Mouse (Mus musculus): ENCODE measurements around the gene BC003965. TPM values are rescaled to one million over a fixed set of nuclear protein-coding genes. Genes with fewer than 3 reads are reported as not detected.

The BC003965 gene
- 33.8 and 34.1 TPM in 2 replicates for polyA plus RNA-seq (2015; fragmentation: Nextera tagmentation; extraction: Ambion mirVana)

DNA sequence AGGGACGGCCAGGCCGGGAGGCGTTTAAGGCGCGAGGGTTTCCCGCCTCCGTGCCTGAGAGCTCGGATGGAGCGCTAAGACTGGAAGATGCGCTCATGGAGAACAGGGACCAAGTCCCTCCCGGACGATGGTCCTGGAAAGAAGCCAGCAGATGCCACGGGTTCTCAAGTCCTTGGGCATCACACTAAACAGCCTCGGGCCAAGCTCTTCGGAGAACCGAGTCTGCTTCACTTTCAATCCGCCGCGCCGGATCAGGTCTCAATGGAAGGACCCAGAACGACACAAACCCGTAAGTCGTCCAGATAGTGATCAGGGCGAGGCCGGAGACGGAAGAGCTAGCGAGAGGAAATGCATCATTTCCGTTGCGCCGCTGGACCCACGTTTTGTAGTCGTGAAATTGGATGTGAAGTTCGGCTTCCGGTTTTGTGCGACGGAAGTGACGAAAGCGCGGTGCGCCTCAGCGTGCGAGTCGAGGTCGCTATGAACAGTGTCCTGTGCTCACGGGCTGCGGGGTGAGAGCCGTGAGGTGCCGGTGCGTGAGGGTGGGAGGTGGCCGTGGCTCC is at the start of gene BC003965:
Gene BC003965, plus strand, starts transcription at position 426 of the 563 bp plus-strand sequence.
- H3K9me3 ChIP-seq (ENCODE audit: control insufficient read depth, low read length) = no peaks in the 10 kb centered on the region
- no peaks in the 10 kb centered on the region for H3K36me3 ChIP-seq (ENCODE audit: control insufficient read depth, insufficient read depth, low read length)
- peaks cover 26% of the 10 kb centered on the region for H3K4me1 ChIP-seq (ENCODE audit: control insufficient read depth, insufficient read depth, low read depth, low read length)
- H3K27me3 ChIP-seq (replicated peaks; ENCODE audit: control insufficient read depth, insufficient read depth, low read length) = peaks cover 7% of the 10 kb centered on the region
- ATAC-seq = peak; percentile 91
- H3K9ac ChIP-seq (ENCODE audit: low read depth, low read length) = peak within 1 kb of the TSS; percentile 92
- under 1% methylated on average over 50 of the region's 50 CpGs for WGBS
- peak within 1 kb of the TSS; percentile 95 for H3K27ac ChIP-seq (ENCODE audit: low read depth, low read length)
- peak within 1 kb of the TSS; percentile 99 for H3K4me2 ChIP-seq (ENCODE audit: low read length)
- H3K4me3 ChIP-seq (ENCODE audit: low read length) = peak within 1 kb of the TSS; percentile 90

DNA sequence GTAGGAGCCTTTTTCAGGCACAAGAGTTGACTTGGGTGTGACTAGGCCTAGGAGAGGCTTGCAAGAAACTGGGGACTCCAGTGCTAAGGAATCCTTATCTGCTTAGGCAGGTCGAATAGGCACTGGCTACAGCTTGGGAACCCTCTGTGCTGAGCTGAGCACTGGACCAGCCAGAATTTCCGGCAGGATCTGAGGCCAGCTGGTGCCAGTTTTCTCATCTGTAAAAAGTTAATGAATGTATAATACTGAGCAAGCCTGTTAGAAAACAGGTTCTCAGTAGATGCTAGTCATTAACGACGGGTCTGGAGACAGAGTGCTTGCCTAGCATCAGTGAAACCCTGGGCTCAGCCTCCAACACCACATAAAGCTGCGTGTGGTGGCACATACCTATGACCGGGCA is 48.7 kb upstream of the BC003965 start:
- Histone ChIP-seq H3K36me3 (ENCODE audit: control insufficient read depth, insufficient read depth, low read length) (peaks cover 1% of the 10 kb centered on the region; the same call in 1 of the 2 replicates), H3K4me2 (ENCODE audit: low read length) (no peak overlapping the region), H3K4me3 (ENCODE audit: low read length) (no peak overlapping the region), H3K27ac (ENCODE audit: low read depth, low read length) (no peak overlapping the region), H3K9ac (ENCODE audit: low read depth, low read length) (no peak overlapping the region), H3K4me1 (ENCODE audit: control insufficient read depth, insufficient read depth, low read depth, low read length) (peaks cover 11% of the 10 kb centered on the region), H3K27me3 (replicated peaks; ENCODE audit: control insufficient read depth, insufficient read depth, low read length) (no peaks in the 10 kb centered on the region), H3K9me3 (ENCODE audit: control insufficient read depth, low read length) (no peaks in the 10 kb centered on the region)
- ATAC-seq = no peak
- WGBS = 91% methylated on average over 6 of the region's 6 CpGs

DNA sequence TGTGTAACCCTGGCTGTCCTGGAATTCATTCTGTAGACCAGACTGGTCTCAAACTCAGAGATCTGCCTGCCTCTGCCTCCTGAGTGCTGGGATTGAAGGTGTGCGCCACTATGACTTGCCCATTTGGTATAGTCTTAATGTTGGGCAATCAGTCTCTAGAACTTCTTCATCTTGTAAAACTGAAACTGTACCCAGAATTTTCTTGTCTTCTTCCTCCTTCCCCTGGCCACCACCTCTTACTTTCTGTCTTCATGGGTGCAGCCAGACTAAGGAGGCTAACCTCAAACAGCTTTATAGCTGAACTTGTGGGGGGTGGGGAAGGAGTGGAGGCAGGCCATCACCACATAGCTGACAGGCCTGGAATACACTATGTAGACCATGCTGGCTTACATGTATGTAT is 45.6 kb upstream of the BC003965 start:
- WGBS = 90% methylated on average over 1 of the region's 1 CpGs
- Histone ChIP-seq H3K27me3 (replicated peaks; ENCODE audit: control insufficient read depth, insufficient read depth, low read length) (no peaks in the 10 kb centered on the region), H3K27ac (ENCODE audit: low read depth, low read length) (no peak overlapping the region), H3K4me3 (ENCODE audit: low read length) (no peak overlapping the region), H3K9ac (ENCODE audit: low read depth, low read length) (no peak overlapping the region), H3K4me2 (ENCODE audit: low read length) (no peak overlapping the region), H3K36me3 (ENCODE audit: control insufficient read depth, insufficient read depth, low read length) (peaks cover 2% of the 10 kb centered on the region; the same call in 1 of the 2 replicates), H3K9me3 (ENCODE audit: control insufficient read depth, low read length) (no peaks in the 10 kb centered on the region), H3K4me1 (ENCODE audit: control insufficient read depth, insufficient read depth, low read depth, low read length) (peaks cover 11% of the 10 kb centered on the region)
- ATAC-seq = no peak

DNA sequence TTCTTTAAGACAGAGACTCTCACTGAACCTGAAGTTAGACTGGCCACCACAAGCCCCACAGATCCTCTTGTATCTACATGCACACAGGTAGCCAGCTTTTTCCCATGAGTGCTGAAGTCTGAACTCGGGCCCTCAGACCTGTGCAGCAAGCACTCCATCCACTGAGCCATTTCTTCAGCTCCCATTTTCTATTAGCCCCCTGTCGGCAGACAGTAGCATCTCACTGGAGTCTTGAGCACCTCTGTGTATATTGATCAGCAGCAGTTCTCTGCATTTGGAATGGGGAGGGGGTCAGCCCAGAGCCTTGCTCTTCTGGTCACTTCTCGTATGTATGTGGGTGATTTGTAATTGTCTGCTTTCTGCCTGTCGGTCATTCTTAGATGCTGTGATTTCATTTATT is 44.4 kb upstream of the BC003965 start:
- Histone ChIP-seq H3K27me3 (replicated peaks; ENCODE audit: control insufficient read depth, insufficient read depth, low read length) (no peaks in the 10 kb centered on the region), H3K9ac (ENCODE audit: low read depth, low read length) (no peak overlapping the region), H3K9me3 (ENCODE audit: control insufficient read depth, low read length) (no peaks in the 10 kb centered on the region), H3K4me3 (ENCODE audit: low read length) (no peak overlapping the region), H3K27ac (ENCODE audit: low read depth, low read length) (no peak overlapping the region), H3K36me3 (ENCODE audit: control insufficient read depth, insufficient read depth, low read length) (peaks cover 2% of the 10 kb centered on the region; the same call in 1 of the 2 replicates), H3K4me1 (ENCODE audit: control insufficient read depth, insufficient read depth, low read depth, low read length) (peaks cover 2% of the 10 kb centered on the region; the same call in 1 of the 2 replicates), H3K4me2 (ENCODE audit: low read length) (no peak overlapping the region)
- no peak for ATAC-seq
- WGBS = 65% methylated on average over 4 of the region's 4 CpGs

DNA sequence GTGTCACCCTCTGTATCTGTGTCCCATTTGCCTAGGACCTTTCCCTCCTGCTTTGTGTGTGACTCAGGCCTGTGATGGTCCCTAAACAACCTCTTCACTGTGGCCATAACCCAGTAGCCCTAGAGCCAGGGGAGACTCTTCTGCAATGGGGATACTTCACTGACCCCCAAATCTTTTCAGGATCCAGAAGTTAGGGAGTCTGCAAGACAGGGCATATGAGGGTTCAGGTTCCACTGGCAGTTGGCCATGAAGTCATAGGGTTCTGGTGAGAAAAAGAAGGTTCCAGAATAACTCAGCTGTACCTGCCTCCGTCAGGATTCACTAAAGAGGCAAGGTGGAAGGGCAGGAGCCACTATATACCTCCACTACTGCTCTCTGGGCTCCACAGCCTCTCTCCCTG is 22.2 kb upstream of the BC003965 start, which contains the start of gene Ccdc154:
Gene Ccdc154, plus strand, starts transcription at position 301 of the 400 bp plus-strand sequence.
- Histone ChIP-seq H3K27ac (ENCODE audit: low read depth, low read length) (no peak within 1 kb of the TSS), H3K4me3 (ENCODE audit: low read length) (no peak within 1 kb of the TSS), H3K9ac (ENCODE audit: low read depth, low read length) (no peak within 1 kb of the TSS), H3K27me3 (replicated peaks; ENCODE audit: control insufficient read depth, insufficient read depth, low read length) (no peaks in the 10 kb centered on the region), H3K9me3 (ENCODE audit: control insufficient read depth, low read length) (no peaks in the 10 kb centered on the region), H3K4me2 (ENCODE audit: low read length) (no peak within 1 kb of the TSS), H3K36me3 (ENCODE audit: control insufficient read depth, insufficient read depth, low read length) (peaks cover 25% of the 10 kb centered on the region), H3K4me1 (ENCODE audit: control insufficient read depth, insufficient read depth, low read depth, low read length) (no peaks in the 10 kb centered on the region)
- ATAC-seq = no peak
- 82% methylated on average over 1 of the region's 1 CpGs for WGBS

DNA sequence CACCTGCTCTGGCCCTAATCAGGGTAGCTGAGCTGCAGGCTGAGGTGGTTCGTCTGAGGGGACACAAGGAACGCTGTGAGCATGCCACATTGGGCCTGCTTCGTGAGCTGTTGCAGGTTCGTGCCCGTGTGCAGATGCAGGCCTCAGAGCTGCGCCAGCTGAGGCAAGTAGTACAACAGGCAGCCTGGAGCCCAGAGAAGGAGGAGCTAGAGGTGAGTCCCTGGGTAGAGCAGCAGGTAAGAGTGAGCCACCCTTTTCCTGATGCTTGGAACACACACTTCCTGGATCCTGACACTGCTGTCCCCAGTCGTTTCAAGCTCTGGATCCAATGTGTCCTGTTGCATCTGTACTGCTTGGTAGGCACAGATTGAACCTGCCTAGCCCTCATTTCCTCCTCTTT is 21.0 kb upstream of the BC003965 start:
- ATAC-seq = no peak
- Histone ChIP-seq H3K36me3 (ENCODE audit: control insufficient read depth, insufficient read depth, low read length) (peaks cover 25% of the 10 kb centered on the region), H3K4me2 (ENCODE audit: low read length) (no peak overlapping the region), H3K27me3 (replicated peaks; ENCODE audit: control insufficient read depth, insufficient read depth, low read length) (no peaks in the 10 kb centered on the region), H3K4me1 (ENCODE audit: control insufficient read depth, insufficient read depth, low read depth, low read length) (no peaks in the 10 kb centered on the region), H3K9me3 (ENCODE audit: control insufficient read depth, low read length) (no peaks in the 10 kb centered on the region), H3K27ac (ENCODE audit: low read depth, low read length) (no peak overlapping the region), H3K4me3 (ENCODE audit: low read length) (no peak overlapping the region), H3K9ac (ENCODE audit: low read depth, low read length) (no peak overlapping the region)
- 75% methylated on average over 7 of the region's 7 CpGs for WGBS

- WGBS = 92% methylated on average over 3 of the region's 3 CpGs
- H3K27ac ChIP-seq (ENCODE audit: low read depth, low read length) = no peak overlapping the region
- no peak overlapping the region for H3K4me2 ChIP-seq (ENCODE audit: low read length)
- H3K9ac ChIP-seq (ENCODE audit: low read depth, low read length) = no peak overlapping the region
- no peak for ATAC-seq
- no peaks in the 10 kb centered on the region for H3K4me1 ChIP-seq (ENCODE audit: control insufficient read depth, insufficient read depth, low read depth, low read length)
- H3K27me3 ChIP-seq (replicated peaks; ENCODE audit: control insufficient read depth, insufficient read depth, low read length) = no peaks in the 10 kb centered on the region
- H3K36me3 ChIP-seq (ENCODE audit: control insufficient read depth, insufficient read depth, low read length) = peaks cover 16% of the 10 kb centered on the region
- no peak overlapping the region for H3K4me3 ChIP-seq (ENCODE audit: low read length)
- no peaks in the 10 kb centered on the region for H3K9me3 ChIP-seq (ENCODE audit: control insufficient read depth, low read length)
Observed at GRCm38 (mm10) chr17:25164770-25165169, 19.6 kb upstream of the BC003965 start.

- Histone ChIP-seq H3K9me3 (ENCODE audit: control insufficient read depth, low read length) (no peaks in the 10 kb centered on the region), H3K36me3 (ENCODE audit: control insufficient read depth, insufficient read depth, low read length) (peaks cover 4% of the 10 kb centered on the region; the same call in 1 of the 2 replicates), H3K4me3 (ENCODE audit: low read length) (no peak overlapping the region), H3K27me3 (replicated peaks; ENCODE audit: control insufficient read depth, insufficient read depth, low read length) (no peaks in the 10 kb centered on the region), H3K4me1 (ENCODE audit: control insufficient read depth, insufficient read depth, low read depth, low read length) (no peaks in the 10 kb centered on the region), H3K27ac (ENCODE audit: low read depth, low read length) (no peak overlapping the region), H3K4me2 (ENCODE audit: low read length) (no peak overlapping the region), H3K9ac (ENCODE audit: low read depth, low read length) (no peak overlapping the region)
- ATAC-seq = no peak
- WGBS = 67% methylated on average over 6 of the region's 6 CpGs
Observed at GRCm38 (mm10) chr17:25165970-25166671, 18.2 kb upstream of the BC003965 start.

GRCm38 (mm10) chr17:25169706-25170105 is 14.6 kb upstream of the BC003965 start:
- Histone ChIP-seq H3K4me1 (ENCODE audit: control insufficient read depth, insufficient read depth, low read depth, low read length) (no peaks in the 10 kb centered on the region), H3K4me3 (ENCODE audit: low read length) (no peak overlapping the region), H3K9me3 (ENCODE audit: control insufficient read depth, low read length) (no peaks in the 10 kb centered on the region), H3K9ac (ENCODE audit: low read depth, low read length) (no peak overlapping the region), H3K36me3 (ENCODE audit: control insufficient read depth, insufficient read depth, low read length) (no peaks in the 10 kb centered on the region), H3K4me2 (ENCODE audit: low read length) (no peak overlapping the region), H3K27ac (ENCODE audit: low read depth, low read length) (no peak overlapping the region), H3K27me3 (replicated peaks; ENCODE audit: control insufficient read depth, insufficient read depth, low read length) (no peaks in the 10 kb centered on the region)
- 97% methylated on average over 2 of the region's 2 CpGs for WGBS
- no peak for ATAC-seq
